Mouse (Mus musculus): ENCODE measurements around the gene Susd2. TPM values are rescaled to one million over a fixed set of nuclear protein-coding genes. Genes with fewer than 3 reads are reported as not detected.

Susd2 gene
- total and polyA plus RNA-seq, 2 experiments from 2014 or later = 2.2 to 2.6 TPM

GRCm38 (mm10) chr10:75605162-75605846 lies 38.5 kb downstream of the Susd2 start:
- no peak for DNase-seq
- no peak overlapping the region for H3K27ac ChIP-seq (ENCODE audit: low read depth, low read length)
- no peak overlapping the region for H3K4me2 ChIP-seq (ENCODE audit: low read depth)
- no peaks in the 10 kb centered on the region for H3K9me3 ChIP-seq (ENCODE audit: low read length)
- no peaks in the 10 kb centered on the region for H3K4me1 ChIP-seq (ENCODE audit: insufficient read depth)
- H3K36me3 ChIP-seq (ENCODE audit: insufficient read depth) = no peaks in the 10 kb centered on the region
- peak; percentile 25; the same call in 1 of the 2 replicates for TF ChIP-seq CTCF (IDR thresholded peaks at IDR 0.05; ENCODE audit: low read depth)
- WGBS = 44% methylated on average over 11 of the region's 11 CpGs
- no peak for ATAC-seq
- H3K9ac ChIP-seq = no peak overlapping the region
- H3K4me3 ChIP-seq (ENCODE audit: low read depth, low read length) = no peak overlapping the region
- H3K27me3 ChIP-seq (ENCODE audit: insufficient read depth, low read length) = no peaks in the 10 kb centered on the region

DNA sequence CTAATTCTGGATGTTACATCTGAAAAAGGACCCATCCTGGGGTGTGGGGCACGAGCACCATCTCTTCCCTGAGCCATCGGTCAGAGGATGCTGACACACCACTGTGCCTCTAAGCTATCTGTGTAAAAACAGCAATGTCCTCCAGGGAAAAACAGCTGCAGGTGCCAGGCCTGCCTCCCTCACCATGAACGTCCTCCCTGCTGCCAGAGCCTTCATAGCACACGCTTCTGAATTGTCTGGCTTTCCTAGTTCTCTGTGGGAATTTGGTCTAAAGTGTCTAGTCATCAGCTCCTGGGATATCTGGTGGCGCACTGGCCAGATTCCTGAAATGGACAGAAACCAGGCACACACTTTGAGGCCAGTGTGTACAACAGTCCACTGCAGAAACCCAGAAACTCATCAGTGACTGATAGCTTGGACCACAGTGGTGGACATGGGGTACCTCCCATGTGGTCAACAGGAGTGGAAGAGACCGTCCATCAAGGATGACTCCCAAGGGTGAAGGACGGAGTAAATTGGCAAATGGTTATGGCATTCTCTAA lies 43.5 kb downstream of the Susd2 start:
- Histone ChIP-seq H3K36me3 (ENCODE audit: insufficient read depth) (no peaks in the 10 kb centered on the region), H3K27ac (ENCODE audit: low read depth, low read length) (no peak overlapping the region), H3K4me3 (ENCODE audit: low read depth, low read length) (no peak overlapping the region), H3K4me1 (ENCODE audit: insufficient read depth) (no peaks in the 10 kb centered on the region), H3K9me3 (ENCODE audit: low read length) (no peaks in the 10 kb centered on the region), H3K4me2 (ENCODE audit: low read depth) (no peak overlapping the region), H3K9ac (no peak overlapping the region), H3K27me3 (ENCODE audit: insufficient read depth, low read length) (no peaks in the 10 kb centered on the region)
- TF ChIP-seq CTCF (IDR thresholded peaks at IDR 0.05; ENCODE audit: low read depth) = no peak
- 85% methylated on average over 7 of the region's 7 CpGs for WGBS
- DNase-seq (no peak), ATAC-seq (no peak)

DNA sequence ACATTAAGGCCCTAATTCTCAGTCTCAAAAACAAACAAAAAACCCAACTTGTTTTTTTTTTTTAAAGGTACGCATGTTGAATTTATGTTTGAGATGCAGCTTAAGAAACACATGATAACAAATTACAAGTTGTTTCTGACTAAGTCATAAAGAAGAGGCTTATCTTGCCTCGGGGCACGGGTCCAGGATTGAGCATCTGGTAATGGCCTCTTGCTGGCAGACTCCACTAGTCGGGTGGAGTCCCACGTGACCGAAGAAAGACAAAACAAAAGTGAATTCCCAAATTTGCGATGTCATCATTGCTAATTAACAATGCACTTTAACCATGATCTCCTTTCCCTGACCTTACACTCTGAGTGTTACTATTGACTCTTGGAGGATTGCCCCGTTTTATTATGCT lies 47.8 kb downstream of the Susd2 start:
- Histone ChIP-seq H3K4me2 (ENCODE audit: low read depth) (no peak overlapping the region), H3K9ac (no peak overlapping the region), H3K4me3 (ENCODE audit: low read depth, low read length) (no peak overlapping the region), H3K4me1 (ENCODE audit: insufficient read depth) (no peaks in the 10 kb centered on the region), H3K36me3 (ENCODE audit: insufficient read depth) (no peaks in the 10 kb centered on the region), H3K27ac (ENCODE audit: low read depth, low read length) (no peak overlapping the region), H3K9me3 (ENCODE audit: low read length) (no peaks in the 10 kb centered on the region), H3K27me3 (ENCODE audit: insufficient read depth, low read length) (no peaks in the 10 kb centered on the region)
- DNase-seq (peak; percentile 9), ATAC-seq (no peak)
- no peak for TF ChIP-seq CTCF (IDR thresholded peaks at IDR 0.05; ENCODE audit: low read depth)
- WGBS = 62% methylated on average over 8 of the region's 8 CpGs

DNA sequence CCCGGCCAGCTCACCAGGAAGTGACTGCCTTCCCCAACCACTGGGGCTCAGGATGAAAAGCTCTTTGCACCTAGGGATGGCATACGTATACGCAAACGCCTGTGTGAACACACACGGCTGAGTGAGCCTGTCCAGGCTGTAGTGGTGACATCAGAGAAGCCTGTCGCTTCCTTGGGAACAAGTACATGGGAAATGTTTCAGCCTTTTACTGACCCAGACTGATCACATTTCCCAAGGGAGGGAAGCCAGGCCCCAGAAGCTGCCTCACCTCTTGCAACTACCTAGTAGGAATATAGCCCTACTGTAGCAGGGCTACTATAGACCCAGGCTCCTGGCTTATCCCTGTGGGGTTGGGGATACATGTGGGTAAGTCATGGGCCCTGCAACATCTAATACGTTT lies 51.2 kb downstream of the Susd2 start:
- no peak for TF ChIP-seq CTCF (IDR thresholded peaks at IDR 0.05; ENCODE audit: low read depth)
- ATAC-seq = no peak
- H3K9ac ChIP-seq = no peak overlapping the region
- WGBS = 85% methylated on average over 7 of the region's 7 CpGs
- H3K27ac ChIP-seq (ENCODE audit: low read depth, low read length) = no peak overlapping the region
- no peak overlapping the region for H3K4me3 ChIP-seq (ENCODE audit: low read depth, low read length)
- H3K9me3 ChIP-seq (ENCODE audit: low read length) = no peaks in the 10 kb centered on the region
- no peaks in the 10 kb centered on the region for H3K36me3 ChIP-seq (ENCODE audit: insufficient read depth)
- no peak overlapping the region for H3K4me2 ChIP-seq (ENCODE audit: low read depth)
- H3K4me1 ChIP-seq (ENCODE audit: insufficient read depth) = no peaks in the 10 kb centered on the region
- DNase-seq = no peak
- no peaks in the 10 kb centered on the region for H3K27me3 ChIP-seq (ENCODE audit: insufficient read depth, low read length)

GRCm38 (mm10) chr10:75591211-75591894 lies 52.5 kb downstream of the Susd2 start:
- TF ChIP-seq CTCF (IDR thresholded peaks at IDR 0.05; ENCODE audit: low read depth) = no peak
- Histone ChIP-seq H3K4me3 (ENCODE audit: low read depth, low read length) (no peak overlapping the region), H3K4me1 (ENCODE audit: insufficient read depth) (no peaks in the 10 kb centered on the region), H3K36me3 (ENCODE audit: insufficient read depth) (no peaks in the 10 kb centered on the region), H3K4me2 (ENCODE audit: low read depth) (no peak overlapping the region), H3K27ac (ENCODE audit: low read depth, low read length) (no peak overlapping the region), H3K9ac (no peak overlapping the region), H3K27me3 (ENCODE audit: insufficient read depth, low read length) (no peaks in the 10 kb centered on the region), H3K9me3 (ENCODE audit: low read length) (no peaks in the 10 kb centered on the region)
- DNase-seq = no peak
- no peak for ATAC-seq
- WGBS = 83% methylated on average over 12 of the region's 12 CpGs

DNA sequence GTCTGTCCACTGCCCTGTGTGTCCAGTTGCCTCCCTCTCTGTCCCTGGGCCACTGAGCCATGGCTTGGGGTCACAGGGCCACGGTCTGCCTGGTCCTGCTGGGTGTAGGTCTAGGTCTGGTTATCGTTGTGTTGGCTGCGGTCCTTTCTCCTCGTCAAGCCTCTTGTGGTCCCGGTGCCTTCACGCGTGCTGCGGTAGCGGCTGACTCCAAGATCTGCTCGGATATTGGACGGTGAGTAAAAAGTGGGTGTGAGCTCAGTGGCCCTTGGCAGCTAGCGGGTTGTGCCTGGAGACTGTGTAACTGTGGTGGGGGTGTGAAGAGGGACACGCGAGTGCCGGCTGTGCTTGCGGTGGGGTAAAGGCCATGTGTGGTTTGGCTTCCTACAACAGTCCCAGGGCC lies 54.2 kb downstream of the Susd2 start:
- ATAC-seq = no peak
- Histone ChIP-seq H3K27ac (ENCODE audit: low read depth, low read length) (no peak overlapping the region), H3K4me1 (ENCODE audit: insufficient read depth) (no peaks in the 10 kb centered on the region), H3K36me3 (ENCODE audit: insufficient read depth) (no peaks in the 10 kb centered on the region), H3K27me3 (ENCODE audit: insufficient read depth, low read length) (no peaks in the 10 kb centered on the region), H3K9ac (no peak overlapping the region), H3K4me2 (ENCODE audit: low read depth) (no peak overlapping the region), H3K9me3 (ENCODE audit: low read length) (no peaks in the 10 kb centered on the region), H3K4me3 (ENCODE audit: low read depth, low read length) (no peak overlapping the region)
- no peak for TF ChIP-seq CTCF (IDR thresholded peaks at IDR 0.05; ENCODE audit: low read depth)
- WGBS = 78% methylated on average over 16 of the region's 16 CpGs
- no peak for DNase-seq

DNA sequence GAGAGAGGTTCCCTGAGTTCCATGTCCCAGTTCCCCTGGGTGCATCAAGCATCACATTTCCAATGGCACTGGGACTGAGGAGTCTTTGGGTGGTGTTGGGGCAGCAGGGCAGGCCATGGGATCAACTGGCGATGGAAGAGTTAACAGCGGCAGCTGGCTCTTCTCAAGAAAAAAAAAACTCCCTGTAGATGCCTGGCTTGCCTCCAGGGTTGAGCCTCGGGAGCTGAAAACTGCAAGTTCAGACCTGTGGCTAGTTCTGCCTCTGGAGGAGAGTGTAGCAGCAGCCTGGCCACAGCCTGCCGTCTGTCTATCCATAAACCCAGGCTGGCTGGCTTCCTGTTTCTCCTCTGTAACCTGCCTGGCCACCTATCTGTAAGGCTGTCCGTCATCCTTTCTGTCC lies 54.7 kb downstream of the Susd2 start, which contains the start of gene Ggt5:
Gene Ggt5, plus strand, starts transcription at position 212 of the 400 bp plus-strand sequence.
- no peak within 1 kb of the TSS for H3K4me3 ChIP-seq (ENCODE audit: low read depth, low read length)
- H3K9me3 ChIP-seq (ENCODE audit: low read length) = no peaks in the 10 kb centered on the region
- DNase-seq = peak; percentile 8
- TF ChIP-seq CTCF (IDR thresholded peaks at IDR 0.05; ENCODE audit: low read depth) = no peak
- H3K27ac ChIP-seq (ENCODE audit: low read depth, low read length) = no peak within 1 kb of the TSS
- H3K9ac ChIP-seq = no peak within 1 kb of the TSS
- H3K4me2 ChIP-seq (ENCODE audit: low read depth) = no peak within 1 kb of the TSS
- 35% methylated on average over 5 of the region's 5 CpGs for WGBS
- no peaks in the 10 kb centered on the region for H3K27me3 ChIP-seq (ENCODE audit: insufficient read depth, low read length)
- H3K4me1 ChIP-seq (ENCODE audit: insufficient read depth) = no peaks in the 10 kb centered on the region
- no peak for ATAC-seq
- H3K36me3 ChIP-seq (ENCODE audit: insufficient read depth) = no peaks in the 10 kb centered on the region

All from forebrain, postnatal 0 days (tissue).